Mouse (Mus musculus) myocyte (in vitro differentiated cells): ENCODE results near the gene Crtc3.
A peak's percentile ranks its signal among the peaks of the same experiment; 100 is the strongest.

Experiments used
- CEBPB ChIP-seq: IDR thresholded peaks from 2 replicates; pipeline ENCODE4 v1.6.1; 2011; ENCODE audit warnings: mild to moderate bottlenecking, moderate library complexity; ENCODE audit not compliant: poor library complexity, insufficient read depth, severe bottlenecking
- E2F4 ChIP-seq: IDR thresholded peaks from one replicate; pipeline ENCODE4 v1.6.1; 2011; ENCODE audit warnings: mild to moderate bottlenecking, control low read depth, moderate library complexity; ENCODE audit not compliant: insufficient read depth
- MAX ChIP-seq: IDR thresholded peaks from one replicate; pipeline ENCODE4 v1.6.1; 2011; ENCODE audit warnings: low read depth, mild to moderate bottlenecking, control low read depth
- MYOG ChIP-seq, 3 experiments: IDR thresholded peaks; one replicate each; pipeline ENCODE4 v1.6.1; 2011; ENCODE audit warnings: control low read depth in 2 of 3, low read depth in 2 of 3, mild to moderate bottlenecking in 2 of 3; ENCODE audit not compliant: insufficient read length in 2 of 3, control insufficient read depth in 1 of 3, insufficient read depth in 1 of 3
- POLR2A ChIP-seq: IDR thresholded peaks from one replicate; pipeline ENCODE4 v1.6.1; 2011; ENCODE audit warnings: low read depth, mild to moderate bottlenecking, control low read depth, moderate library complexity; ENCODE audit not compliant: insufficient read length
- POLR2AphosphoS2 ChIP-seq: IDR thresholded peaks from one replicate; pipeline ENCODE4 v1.6.1; 2011; ENCODE audit warnings: low read depth, control low read depth; ENCODE audit not compliant: insufficient read length
- SRF ChIP-seq: IDR thresholded peaks from one replicate; pipeline ENCODE4 v1.6.1; 2011; ENCODE audit warnings: low read depth; ENCODE audit not compliant: control insufficient read depth, insufficient read length
- TCF12 ChIP-seq: IDR thresholded peaks from one replicate; pipeline ENCODE4 v1.6.1; 2011; ENCODE audit warnings: mild to moderate bottlenecking, control low read depth; ENCODE audit not compliant: poor library complexity, insufficient read depth, severe bottlenecking
- TCF3 ChIP-seq: IDR thresholded peaks from one replicate; pipeline ENCODE4 v1.6.1; 2011; ENCODE audit warnings: low read depth, control low read depth; ENCODE audit not compliant: insufficient read length
- USF1 ChIP-seq: IDR thresholded peaks from one replicate; pipeline ENCODE4 v1.6.1; 2011; ENCODE audit warnings: low read depth, mild to moderate bottlenecking, control low read depth, moderate library complexity

DNA sequence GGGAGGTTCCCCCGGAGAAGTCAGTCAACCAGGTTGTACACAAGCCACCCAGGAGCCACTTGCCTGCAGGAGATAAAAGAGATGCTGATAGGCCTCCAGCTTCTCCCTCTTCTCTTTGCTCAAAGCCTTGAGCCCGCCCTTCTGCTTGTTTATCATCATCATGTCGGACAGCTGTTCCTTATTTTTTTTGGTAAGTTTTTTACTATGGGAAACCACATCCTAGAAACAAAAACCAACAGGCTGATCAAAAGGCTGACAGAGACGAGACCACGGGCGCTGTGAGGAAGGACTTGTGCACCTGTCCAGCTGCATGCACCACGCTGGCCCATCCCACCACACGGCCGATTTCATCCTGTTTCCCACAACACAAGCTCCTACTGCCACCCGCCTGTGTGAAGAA lies 47.5 kb upstream of the Crtc3 start:
- TF ChIP-seq POLR2A = no peak
- TF ChIP-seq E2F4 = no peak
- TF ChIP-seq USF1 = no peak
- no peak for TF ChIP-seq TCF12
- no peak for TF ChIP-seq MAX
- peak; percentile 53 for TF ChIP-seq POLR2AphosphoS2
- TF ChIP-seq SRF = no peak
- TF ChIP-seq TCF3 = no peak
- TF ChIP-seq CEBPB = no peak
- TF ChIP-seq MYOG (IDR thresholded peaks at IDR 0.05; ENCODE audit: control insufficient read depth in 1 of 3, insufficient read depth in 1 of 3, insufficient read length in 2 of 3, low read depth in 2 of 3) = peak in 2 of 3 experiments; percentile 22 to 29
